Mouse (Mus musculus) induced T-regulatory cell, adult 2 months (primary cell): ENCODE measurements around the gene Gm7347.
"Not testable (repeated sequence)": the region's sequence is repeated elsewhere in the genome, so short reads cannot be mapped to it uniquely, and the experiment has no call there.

Experiments
- DNase-seq: peaks from one replicate; pipeline ENCODE4 v3.0.0-alpha.2; 2012; ENCODE audit warnings: low read depth

Gm7347 gene

DNA sequence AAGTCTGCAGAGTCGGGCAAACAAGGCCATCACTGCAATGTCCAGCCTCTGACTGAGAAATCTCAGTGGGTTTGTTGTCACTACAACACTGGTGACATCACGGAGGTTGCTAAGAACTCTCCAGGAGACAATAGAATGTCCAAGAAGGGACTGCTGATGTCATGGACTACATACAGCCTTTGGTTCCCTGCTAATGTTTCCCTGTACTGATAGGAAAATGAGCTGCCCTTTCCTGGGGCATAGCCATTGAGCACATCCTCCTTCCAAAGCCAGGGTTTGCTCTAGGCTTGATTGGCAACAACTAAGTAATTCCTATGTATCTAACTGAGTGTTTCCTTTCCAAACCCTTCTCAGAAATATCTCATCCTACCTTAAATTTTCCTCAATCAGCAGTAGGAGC, at the start of gene Gm7347:
Gene Gm7347, minus strand, starts transcription at position 101 of the 400 bp plus-strand sequence.
- DNase-seq = not testable (repeated sequence)

DNA sequence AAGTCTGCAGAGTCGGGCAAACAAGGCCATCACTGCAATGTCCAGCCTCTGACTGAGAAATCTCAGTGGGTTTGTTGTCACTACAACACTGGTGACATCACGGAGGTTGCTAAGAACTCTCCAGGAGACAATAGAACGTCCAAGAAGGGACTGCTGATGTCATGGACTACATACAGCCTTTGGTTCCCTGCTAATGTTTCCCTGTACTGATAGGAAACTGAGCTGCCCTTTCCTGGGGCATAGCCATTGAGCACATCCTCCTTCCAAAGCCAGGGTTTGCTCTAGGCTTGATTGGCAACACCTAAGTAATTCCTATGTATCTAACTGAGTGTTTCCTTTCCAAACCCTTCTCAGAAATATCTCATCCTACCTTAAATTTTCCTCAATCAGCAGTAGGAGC, 46.9 kb upstream of the Gm7347 start, which contains the start of gene 5031410I06Rik:
Gene 5031410I06Rik, minus strand, starts transcription at position 101 of the 400 bp plus-strand sequence.
- DNase-seq = not testable (repeated sequence)

- not testable (repeated sequence) for DNase-seq
Measured at GRCm38 (mm10) chr5:26089191-26089590, 30.8 kb upstream of the Gm7347 start, which contains the start of gene Gm10471. Gm10471 (minus strand) TSS chr5:26089291.

GRCm38 (mm10) chr5:26079023-26079422, 20.6 kb upstream of the Gm7347 start:
- DNase-seq = not testable (repeated sequence)

DNA sequence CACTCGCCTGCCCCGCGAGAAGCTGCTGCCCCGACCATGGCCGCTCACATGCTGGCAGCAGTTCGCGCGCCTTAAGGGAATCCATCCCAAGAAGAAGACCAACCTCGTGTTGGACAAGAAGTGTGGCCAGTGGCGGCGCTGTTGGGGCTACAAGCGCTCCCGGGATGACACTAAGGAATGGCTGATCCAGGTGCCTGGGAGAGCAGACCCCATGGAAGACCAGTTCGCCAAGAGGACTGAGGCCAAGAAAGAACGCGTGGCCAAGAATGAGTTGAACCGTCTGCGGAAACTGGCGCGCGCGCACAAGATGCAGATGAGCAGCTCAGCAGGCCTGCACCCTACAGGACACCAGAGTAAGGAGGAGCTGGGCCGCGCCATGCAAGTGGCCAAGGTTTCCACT, 12.3 kb upstream of the Gm7347 start:
- DNase-seq = no peak

- not testable (repeated sequence) for DNase-seq
Measured at GRCm38 (mm10) chr5:26039458-26039857, 18.9 kb downstream of the Gm7347 start, which contains the start of gene Speer4a. Speer4a (minus strand) TSS chr5:26039558.

- DNase-seq = not testable (repeated sequence)
Measured at GRCm38 (mm10) chr5:26022816-26023215, 35.6 kb downstream of the Gm7347 start, which contains the start of gene Gm5862. Gm5862 (minus strand) TSS chr5:26022916.

- DNase-seq = not testable (repeated sequence)
Measured at GRCm38 (mm10) chr5:26007697-26008096, 50.7 kb downstream of the Gm7347 start.

DNA sequence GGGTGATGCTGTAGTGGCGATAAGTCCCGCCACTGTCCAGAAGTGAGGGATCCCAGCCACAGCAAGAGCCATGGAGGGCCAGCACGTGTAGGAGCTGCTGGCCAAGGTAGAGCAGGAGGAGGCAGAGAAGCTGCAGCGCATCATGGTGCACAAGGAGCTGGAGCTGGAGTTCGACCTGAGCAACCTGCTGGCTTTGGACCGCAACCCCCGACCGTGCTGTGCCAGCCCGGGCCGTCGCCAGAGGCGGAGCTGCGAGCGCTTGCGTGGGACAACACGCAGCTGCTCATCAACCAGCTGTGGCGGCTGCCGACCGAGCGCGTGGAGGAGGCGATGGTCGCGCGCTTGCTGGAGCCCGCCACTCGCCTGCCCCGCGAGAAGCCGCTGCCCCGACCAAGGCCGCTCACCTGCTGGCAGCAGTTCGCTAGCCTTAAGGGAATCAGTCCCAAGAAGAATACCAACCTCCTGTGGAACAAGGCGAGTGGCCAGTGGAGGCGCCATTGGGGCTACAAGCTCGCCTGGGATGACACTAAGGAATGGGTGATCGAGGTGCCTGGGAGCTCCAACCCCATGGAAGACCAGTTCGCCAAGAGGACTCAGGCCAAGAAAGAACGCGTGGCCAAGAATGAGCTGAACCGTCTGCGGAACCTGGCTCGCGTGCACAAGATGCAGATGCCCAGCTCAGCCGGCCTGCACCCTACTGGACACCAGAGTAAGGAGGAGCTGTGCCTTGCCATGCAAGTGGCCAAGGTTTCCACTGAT, 51.3 kb downstream of the Gm7347 start:
- DNase-seq = not testable (repeated sequence)

DNA sequence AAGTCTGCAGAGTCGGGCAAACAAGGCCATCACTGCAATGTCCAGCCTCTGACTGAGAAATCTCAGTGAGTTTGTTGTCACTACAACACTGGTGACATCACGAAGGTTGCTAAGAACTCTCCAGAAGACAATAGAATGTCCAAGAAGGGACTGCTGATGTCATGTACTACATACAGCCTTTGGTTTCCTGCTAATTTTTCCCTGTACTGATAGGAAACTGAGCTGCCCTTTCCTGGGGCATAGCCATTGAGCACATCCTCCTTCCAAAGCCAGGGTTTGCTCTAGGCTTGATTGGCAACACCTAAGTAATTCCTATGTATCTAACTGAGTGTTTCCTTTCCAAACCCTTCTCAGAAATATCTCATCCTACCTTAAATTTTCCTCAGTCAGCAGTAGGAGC, 53.7 kb downstream of the Gm7347 start, which contains the start of gene Gm1979:
Gene Gm1979, minus strand, starts transcription at position 101 of the 400 bp plus-strand sequence.
- not testable (repeated sequence) for DNase-seq
